Mouse (Mus musculus): ENCODE data around the gene Slc25a12. TPM values are rescaled to one million over a fixed set of nuclear protein-coding genes. Genes with fewer than 3 reads are reported as not detected.

The Slc25a12 gene
- polyA plus RNA-seq, 1 experiment from 2014 or later, result 27.3 TPM

DNA sequence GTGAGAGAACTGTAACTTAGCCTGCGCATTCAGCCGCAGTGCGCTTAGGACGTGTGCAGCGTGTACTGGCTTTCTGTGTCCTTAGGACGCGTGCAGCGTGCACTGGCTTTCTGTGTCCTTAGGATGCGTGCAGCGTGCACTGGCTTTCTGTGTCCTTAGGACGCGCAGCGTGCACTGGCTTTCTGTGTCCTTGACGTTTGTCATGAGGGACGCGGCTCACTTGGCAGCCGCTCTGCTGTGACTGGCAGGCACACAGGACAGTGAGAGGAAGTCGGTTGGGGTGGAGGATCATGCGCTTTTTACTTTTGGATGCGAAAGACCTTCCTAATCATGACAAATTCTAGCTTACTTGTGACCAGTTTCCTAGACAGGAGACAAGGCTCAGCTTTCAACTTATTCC, 103.0 kb downstream of the Slc25a12 start:
- H3K4me3 ChIP-seq (replicated peaks), result no peak overlapping the region
- no peaks in the 10 kb centered on the region for H3K27me3 ChIP-seq (replicated peaks)
- no peak overlapping the region for H3K4me2 ChIP-seq (replicated peaks)
- no peaks in the 10 kb centered on the region for H3K4me1 ChIP-seq (replicated peaks)
- no peak overlapping the region for H3K27ac ChIP-seq
- peaks cover 32% of the 10 kb centered on the region for H3K36me3 ChIP-seq
- no peak for ATAC-seq
- no peak overlapping the region for H3K9ac ChIP-seq
- no peaks in the 10 kb centered on the region for H3K9me3 ChIP-seq
- 97% methylated on average over 20 of the region's 20 CpGs for WGBS

DNA sequence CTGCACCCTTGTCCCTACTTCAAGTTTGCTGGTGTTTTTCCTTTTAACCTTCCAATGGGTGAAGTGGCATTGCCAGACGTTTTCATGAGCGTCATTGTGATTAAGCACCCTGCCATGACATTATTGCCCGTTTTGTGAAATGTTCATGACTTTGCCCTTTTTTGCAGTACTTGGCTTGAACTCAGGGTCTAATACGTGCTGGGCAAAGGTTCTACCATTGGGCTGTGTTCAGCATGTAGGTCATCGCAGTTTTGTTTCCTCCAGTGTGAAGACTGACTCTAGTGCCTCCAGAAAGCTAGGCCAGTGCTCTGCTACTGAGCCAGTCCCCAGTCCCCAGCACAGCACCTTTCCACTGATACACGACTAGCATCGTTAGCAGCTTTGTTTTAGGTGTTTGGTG, 111.0 kb downstream of the Slc25a12 start:
- 89% methylated on average over 7 of the region's 7 CpGs for WGBS
- Histone ChIP-seq H3K9me3 (no peaks in the 10 kb centered on the region), H3K27ac (no peak overlapping the region), H3K4me1 (replicated peaks) (no peaks in the 10 kb centered on the region), H3K4me3 (replicated peaks) (no peak overlapping the region), H3K4me2 (replicated peaks) (no peak overlapping the region), H3K9ac (no peak overlapping the region), H3K36me3 (peaks cover 30% of the 10 kb centered on the region), H3K27me3 (replicated peaks) (no peaks in the 10 kb centered on the region)
- ATAC-seq, result no peak

DNA sequence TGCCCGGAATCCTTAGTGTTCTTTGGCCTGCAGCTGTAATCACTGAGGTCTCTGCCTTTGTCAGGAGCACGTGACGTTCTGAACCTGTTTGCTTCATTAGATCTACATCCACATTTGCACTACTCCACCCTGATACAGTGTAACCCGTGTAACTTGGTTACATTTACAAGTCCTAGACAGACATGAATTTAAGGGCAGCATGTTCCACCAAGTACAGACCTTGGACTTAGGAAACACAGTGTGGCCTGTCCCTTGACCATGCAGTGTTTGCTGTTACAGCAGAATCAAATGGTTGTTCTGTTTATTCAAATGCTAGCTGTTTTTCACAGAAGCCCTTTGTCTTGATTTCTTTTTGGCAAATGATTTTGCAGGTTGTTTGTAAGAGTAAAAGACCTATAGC, 112.7 kb downstream of the Slc25a12 start:
- 75% methylated on average over 4 of the region's 4 CpGs for WGBS
- H3K36me3 ChIP-seq, result peaks cover 31% of the 10 kb centered on the region

DNA sequence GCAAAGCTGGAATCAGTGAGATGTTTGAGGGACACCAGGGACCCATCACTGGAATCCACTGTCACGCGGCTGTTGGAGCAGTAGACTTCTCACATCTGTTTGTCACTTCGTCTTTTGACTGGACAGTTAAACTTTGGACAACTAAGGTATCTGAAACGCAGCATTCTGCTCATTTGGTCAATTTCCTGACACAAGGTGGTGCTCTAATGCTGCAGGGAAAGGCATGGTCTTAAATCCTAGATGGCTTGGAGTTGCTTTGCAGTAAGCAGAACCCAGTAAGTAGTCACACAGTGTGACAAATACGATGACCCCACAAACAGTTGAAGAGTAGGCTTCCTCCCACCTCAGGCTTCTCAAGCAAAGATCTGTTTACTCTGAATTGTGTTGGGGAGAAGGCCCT, 116.7 kb downstream of the Slc25a12 start:
- no peak overlapping the region for H3K4me2 ChIP-seq (replicated peaks)
- H3K27ac ChIP-seq, result no peak overlapping the region
- WGBS, result 79% methylated on average over 5 of the region's 5 CpGs
- no peak for ATAC-seq
- H3K9me3 ChIP-seq, result no peaks in the 10 kb centered on the region
- no peak overlapping the region for H3K4me3 ChIP-seq (replicated peaks)
- H3K27me3 ChIP-seq (replicated peaks), result no peaks in the 10 kb centered on the region
- no peaks in the 10 kb centered on the region for H3K4me1 ChIP-seq (replicated peaks)
- H3K36me3 ChIP-seq, result peaks cover 24% of the 10 kb centered on the region
- no peak overlapping the region for H3K9ac ChIP-seq

More for the DNA sequence above, 112.7 kb downstream of the Slc25a12 start:
- H3K27me3 ChIP-seq (replicated peaks), result no peaks in the 10 kb centered on the region
- no peak overlapping the region for H3K27ac ChIP-seq
- no peaks in the 10 kb centered on the region for H3K9me3 ChIP-seq
- no peak overlapping the region for H3K4me3 ChIP-seq (replicated peaks)
- ATAC-seq, result no peak
- no peak overlapping the region for H3K9ac ChIP-seq
- H3K4me2 ChIP-seq (replicated peaks), result no peak overlapping the region
- H3K4me1 ChIP-seq (replicated peaks), result no peaks in the 10 kb centered on the region

- Histone ChIP-seq H3K9ac (no peak overlapping the region), H3K4me3 (replicated peaks) (no peak overlapping the region), H3K27ac (no peak overlapping the region), H3K9me3 (no peaks in the 10 kb centered on the region), H3K27me3 (replicated peaks) (no peaks in the 10 kb centered on the region), H3K4me2 (replicated peaks) (no peak overlapping the region), H3K36me3 (peaks cover 27% of the 10 kb centered on the region), H3K4me1 (replicated peaks) (no peaks in the 10 kb centered on the region)
- 76% methylated on average over 3 of the region's 3 CpGs for WGBS
- ATAC-seq, result no peak
Measured at GRCm38 (mm10) chr2:71248071-71248470, 119.5 kb downstream of the Slc25a12 start.

- no peak for ATAC-seq
- H3K4me3 ChIP-seq (replicated peaks), result no peak overlapping the region
- peaks cover 23% of the 10 kb centered on the region for H3K36me3 ChIP-seq
- H3K4me1 ChIP-seq (replicated peaks), result no peaks in the 10 kb centered on the region
- 88% methylated on average over 5 of the region's 5 CpGs for WGBS
- H3K4me2 ChIP-seq (replicated peaks), result no peak overlapping the region
- H3K27ac ChIP-seq, result no peak overlapping the region
- H3K27me3 ChIP-seq (replicated peaks), result no peaks in the 10 kb centered on the region
- H3K9me3 ChIP-seq, result no peaks in the 10 kb centered on the region
- no peak overlapping the region for H3K9ac ChIP-seq
Measured at GRCm38 (mm10) chr2:71246096-71246495, 121.5 kb downstream of the Slc25a12 start.

GRCm38 (mm10) chr2:71245416-71245815, 122.1 kb downstream of the Slc25a12 start:
- Histone ChIP-seq H3K9ac (no peak overlapping the region), H3K4me2 (replicated peaks) (no peak overlapping the region), H3K27me3 (replicated peaks) (no peaks in the 10 kb centered on the region), H3K4me3 (replicated peaks) (no peak overlapping the region), H3K9me3 (no peaks in the 10 kb centered on the region), H3K4me1 (replicated peaks) (no peaks in the 10 kb centered on the region), H3K36me3 (peaks cover 17% of the 10 kb centered on the region), H3K27ac (no peak overlapping the region)
- 85% methylated on average over 3 of the region's 3 CpGs for WGBS
- no peak for ATAC-seq

DNA sequence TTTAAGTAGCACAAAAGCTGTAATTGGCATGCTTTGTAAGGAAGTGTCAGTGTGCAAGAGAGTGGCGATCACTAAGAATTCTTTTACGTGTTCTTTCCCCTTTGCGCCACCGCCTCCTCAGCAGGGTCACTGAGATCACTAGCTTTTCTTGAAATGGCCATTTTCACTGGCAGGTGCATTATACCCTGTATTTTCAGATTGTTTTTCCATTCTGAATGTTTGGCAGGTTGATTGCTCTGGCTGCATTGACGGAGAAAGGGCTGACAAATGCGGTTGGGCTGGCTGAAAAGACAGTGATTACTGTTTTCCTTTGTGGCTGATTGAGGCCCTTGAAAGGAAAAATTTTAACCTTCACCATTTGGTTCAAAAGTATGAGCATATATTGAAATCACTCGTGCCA, 122.7 kb downstream of the Slc25a12 start:
- no peak overlapping the region for H3K27ac ChIP-seq
- H3K9ac ChIP-seq, result no peak overlapping the region
- ATAC-seq, result no peak
- no peak overlapping the region for H3K4me3 ChIP-seq (replicated peaks)
- no peak overlapping the region for H3K4me2 ChIP-seq (replicated peaks)
- 91% methylated on average over 7 of the region's 7 CpGs for WGBS
- no peaks in the 10 kb centered on the region for H3K9me3 ChIP-seq
- no peaks in the 10 kb centered on the region for H3K4me1 ChIP-seq (replicated peaks)
- H3K36me3 ChIP-seq, result peaks cover 12% of the 10 kb centered on the region
- H3K27me3 ChIP-seq (replicated peaks), result no peaks in the 10 kb centered on the region

DNA sequence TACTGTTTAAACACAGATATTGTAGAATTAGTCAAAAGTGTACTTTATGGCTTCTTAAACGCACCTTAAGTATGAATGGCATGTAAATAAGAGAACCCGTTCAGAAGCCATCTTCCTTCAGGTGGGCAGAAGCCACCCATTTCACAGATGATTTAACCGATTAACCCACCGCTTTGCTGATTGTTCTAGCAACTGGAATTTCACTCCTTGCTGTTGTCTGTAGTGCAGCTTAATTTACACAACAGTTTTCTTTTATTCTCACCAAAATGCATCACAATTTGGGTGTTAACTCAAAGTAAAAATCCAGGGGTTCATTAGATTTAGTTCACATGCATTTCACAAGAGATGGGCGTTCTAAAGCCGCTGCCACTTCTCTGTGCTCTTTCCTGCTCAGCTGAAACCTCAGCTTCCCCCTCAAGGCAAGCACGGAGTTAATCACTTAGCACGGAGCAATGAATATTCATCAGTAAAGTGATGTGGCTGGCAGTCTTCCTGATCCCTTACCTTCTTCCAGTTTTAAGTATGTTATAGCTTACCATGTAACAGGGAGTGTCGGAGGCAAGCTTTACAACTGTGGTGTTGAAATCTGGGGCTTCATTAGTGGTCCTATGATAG, 124.4 kb downstream of the Slc25a12 start:
- Histone ChIP-seq H3K36me3 (peaks cover 6% of the 10 kb centered on the region; the same call in 1 of the 2 replicates), H3K27me3 (replicated peaks) (no peaks in the 10 kb centered on the region), H3K4me2 (replicated peaks) (no peak overlapping the region), H3K27ac (no peak overlapping the region), H3K4me1 (replicated peaks) (no peaks in the 10 kb centered on the region), H3K9ac (no peak overlapping the region), H3K4me3 (replicated peaks) (no peak overlapping the region), H3K9me3 (no peaks in the 10 kb centered on the region)
- WGBS, result 78% methylated on average over 9 of the region's 9 CpGs
- ATAC-seq, result no peak

- Histone ChIP-seq H3K36me3 (0 out of 2 replicates have a peak, but pooled peaks cover 6% of the 10 kb centered on the region), H3K27ac (no peak overlapping the region), H3K9ac (no peak overlapping the region), H3K9me3 (no peaks in the 10 kb centered on the region), H3K27me3 (replicated peaks) (no peaks in the 10 kb centered on the region), H3K4me1 (replicated peaks) (no peaks in the 10 kb centered on the region), H3K4me2 (replicated peaks) (no peak overlapping the region), H3K4me3 (replicated peaks) (no peak overlapping the region)
- ATAC-seq, result no peak
- WGBS, result 86% methylated on average over 3 of the region's 3 CpGs
Measured at GRCm38 (mm10) chr2:71242180-71242579, 125.4 kb downstream of the Slc25a12 start.

- ATAC-seq, result no peak
- Histone ChIP-seq H3K27me3 (replicated peaks) (no peaks in the 10 kb centered on the region), H3K27ac (no peak overlapping the region), H3K9me3 (no peaks in the 10 kb centered on the region), H3K4me2 (replicated peaks) (no peak overlapping the region), H3K36me3 (0 out of 2 replicates have a peak, but pooled peaks cover 6% of the 10 kb centered on the region), H3K4me3 (replicated peaks) (no peak overlapping the region), H3K9ac (no peak overlapping the region), H3K4me1 (replicated peaks) (no peaks in the 10 kb centered on the region)
- 92% methylated on average over 2 of the region's 2 CpGs for WGBS
Measured at GRCm38 (mm10) chr2:71241505-71241904, 126.0 kb downstream of the Slc25a12 start.

GRCm38 (mm10) chr2:71236009-71236408, 131.5 kb downstream of the Slc25a12 start:
- Histone ChIP-seq H3K4me2 (replicated peaks) (no peak overlapping the region), H3K27ac (no peak overlapping the region), H3K4me3 (replicated peaks) (no peak overlapping the region), H3K4me1 (replicated peaks) (no peaks in the 10 kb centered on the region), H3K36me3 (peaks cover 7% of the 10 kb centered on the region), H3K27me3 (replicated peaks) (no peaks in the 10 kb centered on the region), H3K9ac (no peak overlapping the region), H3K9me3 (no peaks in the 10 kb centered on the region)
- no peak for ATAC-seq
- 95% methylated on average over 6 of the region's 6 CpGs for WGBS

GRCm38 (mm10) chr2:71235420-71235819, 132.1 kb downstream of the Slc25a12 start:
- Histone ChIP-seq H3K9ac (no peak overlapping the region), H3K4me3 (replicated peaks) (no peak overlapping the region), H3K27me3 (replicated peaks) (no peaks in the 10 kb centered on the region), H3K4me2 (replicated peaks) (no peak overlapping the region), H3K36me3 (peaks cover 7% of the 10 kb centered on the region), H3K4me1 (replicated peaks) (no peaks in the 10 kb centered on the region), H3K27ac (no peak overlapping the region), H3K9me3 (no peaks in the 10 kb centered on the region)
- 87% methylated on average over 4 of the region's 4 CpGs for WGBS
- ATAC-seq, result no peak
